Mouse (Mus musculus): ENCODE data around the gene Cdkl5. TPM values are rescaled to one million over a fixed set of nuclear protein-coding genes. Genes with fewer than 3 reads are reported as not detected.
"Not testable (repeated sequence)": the region's sequence is repeated elsewhere in the genome, so short reads cannot be mapped to it uniquely, and the experiment has no call there.

The Cdkl5 gene
- polyA plus RNA-seq, 1 experiment from 2014 or later: 3.1 TPM

DNA sequence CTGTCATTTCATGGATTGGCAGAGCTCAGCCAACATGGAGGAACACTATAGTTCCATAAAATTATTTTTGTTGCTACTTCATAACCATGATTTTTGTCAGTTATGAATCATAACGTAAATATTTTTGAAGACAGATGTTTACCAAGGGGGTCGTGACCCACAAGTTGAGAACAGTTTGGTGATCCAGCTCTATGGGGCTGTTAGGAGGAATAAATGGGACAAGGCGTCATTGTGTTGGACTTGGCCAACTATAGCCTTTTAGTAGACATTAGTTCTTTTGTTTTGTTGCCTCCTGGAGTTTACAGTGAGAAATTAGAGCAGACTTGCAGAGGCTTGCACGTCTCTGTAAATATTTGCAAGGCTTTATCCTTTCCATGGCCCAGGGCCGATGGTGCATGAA is 212.2 kb downstream of the Cdkl5 start:
- ATAC-seq (ENCODE audit: insufficient read depth, low FRiP score, low TSS enrichment): no peak
- H3K9ac ChIP-seq (ENCODE audit: low read length): no peak overlapping the region
- H3K4me1 ChIP-seq (ENCODE audit: control insufficient read depth, insufficient read depth, low read length): no peaks in the 10 kb centered on the region
- no peaks in the 10 kb centered on the region for H3K9me3 ChIP-seq (ENCODE audit: control insufficient read depth, low read length)
- DNase-seq (ENCODE audit: low spot score): no peak
- H3K36me3 ChIP-seq (ENCODE audit: control insufficient read depth, insufficient read depth, low read length): no peaks in the 10 kb centered on the region
- no peak overlapping the region for H3K27ac ChIP-seq (ENCODE audit: low read depth, low read length)
- H3K4me2 ChIP-seq (ENCODE audit: low read depth): no peak overlapping the region
- no peak overlapping the region for H3K4me3 ChIP-seq (ENCODE audit: low read depth, low read length)
- WGBS: 84% methylated on average over 5 of the region's 5 CpGs
- no peaks in the 10 kb centered on the region for H3K27me3 ChIP-seq (ENCODE audit: control insufficient read depth, insufficient read depth, low read length)

DNA sequence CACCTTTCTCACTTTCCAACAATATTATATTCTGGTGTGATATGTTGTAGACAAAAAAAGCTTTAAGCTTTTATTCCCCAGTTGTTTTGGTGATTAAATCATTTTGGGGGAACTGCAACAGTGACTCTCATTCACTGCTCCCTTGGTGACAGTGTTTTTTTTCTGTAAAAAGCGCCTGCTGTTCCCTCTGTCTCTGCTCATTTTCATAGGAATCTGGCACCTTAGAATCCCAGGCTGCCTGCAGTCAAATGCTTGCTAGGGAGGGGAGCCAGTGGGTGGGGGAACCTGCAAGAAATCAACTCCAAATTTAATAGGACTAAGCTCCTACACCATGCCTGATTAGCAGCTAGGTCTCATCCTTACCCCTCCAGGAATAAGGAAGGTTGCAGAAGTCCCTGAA is 221.5 kb downstream of the Cdkl5 start:
- Histone ChIP-seq H3K27me3 (ENCODE audit: control insufficient read depth, insufficient read depth, low read length) (0 out of 2 replicates have a peak, but pooled peaks cover 2% of the 10 kb centered on the region), H3K4me2 (ENCODE audit: low read depth) (no peak overlapping the region), H3K4me3 (ENCODE audit: low read depth, low read length) (no peak overlapping the region), H3K9ac (ENCODE audit: low read length) (no peak overlapping the region), H3K36me3 (ENCODE audit: control insufficient read depth, insufficient read depth, low read length) (no peaks in the 10 kb centered on the region), H3K27ac (ENCODE audit: low read depth, low read length) (no peak overlapping the region), H3K4me1 (ENCODE audit: control insufficient read depth, insufficient read depth, low read length) (no peaks in the 10 kb centered on the region), H3K9me3 (ENCODE audit: control insufficient read depth, low read length) (no peaks in the 10 kb centered on the region)
- ATAC-seq (ENCODE audit: insufficient read depth, low FRiP score, low TSS enrichment): no peak
- WGBS: 23% methylated on average over 1 of the region's 1 CpGs
- DNase-seq (ENCODE audit: low spot score): no peak

DNA sequence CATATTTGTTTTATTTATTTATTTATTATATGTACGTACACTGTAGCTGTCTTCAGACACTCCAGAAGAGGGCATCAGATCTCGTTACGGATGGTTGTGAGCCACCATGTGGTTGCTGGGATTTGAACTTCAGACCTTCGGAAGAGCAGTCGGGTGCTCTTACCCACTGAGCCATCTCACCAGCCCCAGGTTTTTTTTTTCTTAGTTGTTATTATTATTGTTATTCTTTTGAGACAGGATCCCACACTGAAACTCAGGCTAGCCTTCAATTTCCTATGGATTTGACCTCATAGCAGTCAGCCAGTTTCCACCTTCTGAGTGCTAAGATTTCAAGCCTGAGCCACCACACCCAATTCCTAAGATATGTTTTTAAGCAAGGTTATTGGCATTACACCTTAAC is 224.9 kb downstream of the Cdkl5 start:
- H3K4me1 ChIP-seq (ENCODE audit: control insufficient read depth, insufficient read depth, low read length); H3K9me3 ChIP-seq (ENCODE audit: control insufficient read depth, low read length); H3K27me3 ChIP-seq (ENCODE audit: control insufficient read depth, insufficient read depth, low read length); H3K4me3 ChIP-seq (ENCODE audit: low read depth, low read length); H3K9ac ChIP-seq (ENCODE audit: low read length); H3K27ac ChIP-seq (ENCODE audit: low read depth, low read length); DNase-seq (ENCODE audit: low spot score); H3K4me2 ChIP-seq (ENCODE audit: low read depth); ATAC-seq (ENCODE audit: insufficient read depth, low FRiP score, low TSS enrichment); H3K36me3 ChIP-seq (ENCODE audit: control insufficient read depth, insufficient read depth, low read length): not testable (repeated sequence)
- 82% methylated on average over 5 of the region's 5 CpGs for WGBS

DNA sequence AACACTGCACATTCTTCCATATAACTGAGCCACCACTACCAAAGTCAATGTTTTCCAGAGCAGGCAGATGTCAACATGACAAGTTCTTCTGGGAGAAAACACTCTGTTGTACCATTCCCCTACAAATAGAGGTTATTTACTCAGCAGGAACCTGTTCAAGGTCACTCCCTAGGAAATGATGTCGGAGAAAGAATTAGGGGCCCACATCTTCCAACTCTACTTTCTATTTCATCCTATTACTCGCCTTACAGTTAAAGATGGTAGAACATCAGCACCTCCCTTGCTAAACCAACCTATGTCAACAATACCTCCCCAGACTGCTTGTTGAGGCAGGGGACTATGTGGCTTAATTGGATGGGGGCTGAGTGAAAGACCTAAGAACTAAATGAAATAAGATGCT is 226.8 kb downstream of the Cdkl5 start, which contains the start of gene Rs1:
Gene Rs1, plus strand, starts transcription at position 301 of the 400 bp plus-strand sequence.
- no peaks in the 10 kb centered on the region for H3K4me1 ChIP-seq (ENCODE audit: control insufficient read depth, insufficient read depth, low read length)
- no peak within 1 kb of the TSS for H3K4me3 ChIP-seq (ENCODE audit: low read depth, low read length)
- 84% methylated on average over 2 of the region's 2 CpGs for WGBS
- no peak within 1 kb of the TSS for H3K9ac ChIP-seq (ENCODE audit: low read length)
- H3K27ac ChIP-seq (ENCODE audit: low read depth, low read length): no peak within 1 kb of the TSS
- no peaks in the 10 kb centered on the region for H3K36me3 ChIP-seq (ENCODE audit: control insufficient read depth, insufficient read depth, low read length)
- ATAC-seq (ENCODE audit: insufficient read depth, low FRiP score, low TSS enrichment): no peak
- no peaks in the 10 kb centered on the region for H3K27me3 ChIP-seq (ENCODE audit: control insufficient read depth, insufficient read depth, low read length)
- H3K9me3 ChIP-seq (ENCODE audit: control insufficient read depth, low read length): no peaks in the 10 kb centered on the region
- H3K4me2 ChIP-seq (ENCODE audit: low read depth): no peak within 1 kb of the TSS
- DNase-seq (ENCODE audit: low spot score): no peak

DNA sequence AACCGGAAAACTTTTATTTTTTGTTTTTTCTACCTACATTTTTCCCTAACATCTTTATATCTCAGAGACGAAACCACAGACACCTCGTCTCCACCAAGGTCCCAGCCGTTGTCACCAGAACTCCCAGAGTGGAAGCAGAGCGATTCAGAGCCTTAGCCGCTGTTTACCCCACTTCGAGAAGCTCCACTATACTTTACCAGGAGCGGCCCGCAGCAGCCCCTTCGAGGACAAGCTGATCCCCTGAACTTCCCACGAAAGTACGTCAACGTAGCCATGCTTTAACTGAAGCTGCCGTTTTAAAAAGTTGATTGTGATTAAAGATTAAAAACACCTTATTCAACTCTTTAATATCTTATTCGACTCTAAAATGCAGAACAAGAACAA is 228.3 kb downstream of the Cdkl5 start:
- peak; percentile 86 for ATAC-seq (ENCODE audit: insufficient read depth, low FRiP score, low TSS enrichment)
- H3K27me3 ChIP-seq (ENCODE audit: control insufficient read depth, insufficient read depth, low read length): no peaks in the 10 kb centered on the region
- no peaks in the 10 kb centered on the region for H3K9me3 ChIP-seq (ENCODE audit: control insufficient read depth, low read length)
- no peaks in the 10 kb centered on the region for H3K4me1 ChIP-seq (ENCODE audit: control insufficient read depth, insufficient read depth, low read length)
- H3K4me2 ChIP-seq (ENCODE audit: low read depth): peak overlapping the region; percentile 27
- no peak for DNase-seq (ENCODE audit: low spot score)
- 28% methylated on average over 15 of the region's 15 CpGs for WGBS
- no peak overlapping the region for H3K27ac ChIP-seq (ENCODE audit: low read depth, low read length)
- H3K9ac ChIP-seq (ENCODE audit: low read length): no peak overlapping the region
- H3K36me3 ChIP-seq (ENCODE audit: control insufficient read depth, insufficient read depth, low read length): no peaks in the 10 kb centered on the region
- peak overlapping the region; percentile 29 for H3K4me3 ChIP-seq (ENCODE audit: low read depth, low read length)

DNA sequence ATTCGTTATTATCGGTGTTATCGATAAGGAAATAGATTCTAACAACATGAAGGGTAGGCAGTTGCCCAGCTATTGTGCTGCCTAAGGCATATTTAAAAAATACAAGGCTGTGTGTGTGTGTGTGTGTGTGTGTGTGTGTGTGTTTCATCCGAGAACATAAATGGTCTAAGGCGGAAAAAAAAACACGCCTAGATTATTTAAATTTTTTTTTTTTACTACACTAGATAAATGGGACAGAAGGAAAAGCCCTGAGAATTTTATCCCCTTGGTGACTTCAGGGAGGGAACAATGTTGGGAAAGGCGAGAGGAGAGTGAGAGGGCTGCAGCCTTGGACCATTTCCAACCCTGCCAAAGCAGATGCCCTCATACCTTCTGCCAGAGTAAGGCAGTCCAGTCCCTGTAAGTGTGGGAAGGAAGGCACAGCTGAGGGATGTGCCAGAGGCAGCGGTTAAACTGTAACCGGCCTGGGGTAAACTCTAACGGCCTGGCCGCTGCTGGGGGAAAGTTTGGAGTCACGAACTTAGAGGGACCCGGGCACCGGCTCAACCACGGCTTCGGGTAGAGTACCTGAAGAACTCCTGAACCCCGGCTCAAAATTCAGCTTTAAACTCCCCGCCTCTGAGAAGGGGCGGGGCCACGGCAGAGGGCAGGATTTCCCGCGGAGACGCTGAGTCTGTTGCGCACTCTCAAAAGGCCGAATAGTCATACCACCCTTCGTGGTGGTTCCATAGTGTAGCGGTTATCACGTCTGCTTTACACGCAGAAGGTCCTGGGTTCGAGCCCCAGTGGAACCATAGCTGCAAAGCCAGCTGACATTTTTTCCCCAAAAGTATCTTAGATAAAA is 228.9 kb downstream of the Cdkl5 start:
- Histone ChIP-seq H3K27ac (ENCODE audit: low read depth, low read length) (no peak overlapping the region), H3K4me3 (ENCODE audit: low read depth, low read length) (peak overlapping the region; percentile 42), H3K9ac (ENCODE audit: low read length) (no peak overlapping the region), H3K27me3 (ENCODE audit: control insufficient read depth, insufficient read depth, low read length) (no peaks in the 10 kb centered on the region), H3K4me1 (ENCODE audit: control insufficient read depth, insufficient read depth, low read length) (no peaks in the 10 kb centered on the region), H3K4me2 (ENCODE audit: low read depth) (peak overlapping the region; percentile 32), H3K9me3 (ENCODE audit: control insufficient read depth, low read length) (no peaks in the 10 kb centered on the region), H3K36me3 (ENCODE audit: control insufficient read depth, insufficient read depth, low read length) (no peaks in the 10 kb centered on the region)
- 27% methylated on average over 30 of the region's 30 CpGs for WGBS
- DNase-seq (ENCODE audit: low spot score): peak; percentile 88
- ATAC-seq (ENCODE audit: insufficient read depth, low FRiP score, low TSS enrichment): peak; percentile 98

DNA sequence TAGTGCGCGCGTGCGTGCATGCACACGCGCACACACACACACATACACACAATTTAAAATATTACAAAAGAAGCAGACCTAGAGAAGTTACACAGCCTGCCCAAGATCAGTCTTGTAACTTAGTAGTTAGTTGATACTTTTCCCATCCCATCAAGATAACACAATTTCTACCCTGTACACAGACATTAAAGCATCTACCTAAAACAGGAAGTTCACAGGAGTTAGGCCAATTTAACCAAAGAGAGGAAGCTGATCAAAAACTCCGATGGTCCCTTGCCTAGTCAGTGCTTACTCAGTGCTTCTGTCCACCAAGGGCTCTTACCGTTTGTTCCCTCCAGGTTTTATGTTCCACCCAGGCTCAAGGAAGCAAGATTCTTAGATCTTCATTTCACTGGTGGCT is 243.7 kb downstream of the Cdkl5 start:
- 95% methylated on average over 8 of the region's 8 CpGs for WGBS
- Histone ChIP-seq H3K4me1 (ENCODE audit: control insufficient read depth, insufficient read depth, low read length) (no peaks in the 10 kb centered on the region), H3K4me2 (ENCODE audit: low read depth) (no peak overlapping the region), H3K27me3 (ENCODE audit: control insufficient read depth, insufficient read depth, low read length) (no peaks in the 10 kb centered on the region), H3K27ac (ENCODE audit: low read depth, low read length) (no peak overlapping the region), H3K9ac (ENCODE audit: low read length) (no peak overlapping the region), H3K36me3 (ENCODE audit: control insufficient read depth, insufficient read depth, low read length) (no peaks in the 10 kb centered on the region), H3K4me3 (ENCODE audit: low read depth, low read length) (no peak overlapping the region), H3K9me3 (ENCODE audit: control insufficient read depth, low read length) (no peaks in the 10 kb centered on the region)
- ATAC-seq (ENCODE audit: insufficient read depth, low FRiP score, low TSS enrichment) (no peak), DNase-seq (ENCODE audit: low spot score) (no peak)

DNA sequence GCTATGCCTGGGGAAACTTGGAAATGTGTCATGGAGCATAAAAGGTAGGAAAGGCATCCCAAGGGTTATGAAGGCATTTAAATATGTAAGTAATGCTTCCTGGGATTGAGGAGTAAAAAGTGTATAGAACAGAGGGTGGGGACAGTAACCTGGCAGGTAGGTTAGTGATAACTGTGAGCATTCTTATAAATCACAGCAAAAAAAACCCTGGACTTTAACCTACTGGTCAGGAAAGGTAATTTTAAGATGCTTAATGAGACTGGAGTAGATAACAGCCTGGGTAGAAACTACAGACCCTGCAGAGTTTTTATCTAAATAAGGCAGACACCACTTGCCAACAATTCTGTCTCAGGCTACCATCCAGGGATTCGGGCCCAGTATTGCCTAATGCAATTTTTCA is 245.9 kb downstream of the Cdkl5 start:
- no peak overlapping the region for H3K9ac ChIP-seq (ENCODE audit: low read length)
- H3K4me1 ChIP-seq (ENCODE audit: control insufficient read depth, insufficient read depth, low read length): no peaks in the 10 kb centered on the region
- no peak overlapping the region for H3K27ac ChIP-seq (ENCODE audit: low read depth, low read length)
- H3K36me3 ChIP-seq (ENCODE audit: control insufficient read depth, insufficient read depth, low read length): no peaks in the 10 kb centered on the region
- 79% methylated on average over 1 of the region's 1 CpGs for whole genome bisulfite sequencing
- no peak overlapping the region for H3K4me3 ChIP-seq (ENCODE audit: low read depth, low read length)
- no peak overlapping the region for H3K4me2 ChIP-seq (ENCODE audit: low read depth)
- DNase-seq (ENCODE audit: low spot score) (no peak), ATAC-seq (ENCODE audit: insufficient read depth, low FRiP score, low TSS enrichment) (no peak)
- no peaks in the 10 kb centered on the region for H3K9me3 ChIP-seq (ENCODE audit: control insufficient read depth, low read length)
- no peaks in the 10 kb centered on the region for H3K27me3 ChIP-seq (ENCODE audit: control insufficient read depth, insufficient read depth, low read length)

DNA sequence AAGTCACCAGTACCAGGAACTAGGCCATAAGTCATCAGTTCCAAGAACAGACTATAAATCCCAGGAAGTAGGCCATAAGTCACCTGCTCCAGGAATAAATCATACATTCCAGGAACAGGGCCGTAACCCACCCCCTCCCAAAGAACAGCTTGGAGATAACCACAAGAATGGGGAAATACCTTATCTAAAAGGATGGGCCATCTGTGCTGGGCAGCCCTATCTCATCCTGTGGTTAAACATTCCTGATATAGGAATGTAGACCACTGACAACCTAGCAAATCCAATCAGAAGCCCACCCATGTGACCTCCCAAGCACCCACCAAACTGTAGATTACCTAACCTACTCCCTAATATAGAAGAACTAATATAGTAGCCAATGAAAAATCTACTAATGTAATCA is 249.1 kb downstream of the Cdkl5 start:
- no peaks in the 10 kb centered on the region for H3K36me3 ChIP-seq (ENCODE audit: control insufficient read depth, insufficient read depth, low read length)
- DNase-seq (ENCODE audit: low spot score) (no peak), ATAC-seq (ENCODE audit: insufficient read depth, low FRiP score, low TSS enrichment) (no peak)
- 92% methylated on average over 1 of the region's 1 CpGs for WGBS
- H3K9me3 ChIP-seq (ENCODE audit: control insufficient read depth, low read length): no peaks in the 10 kb centered on the region
- H3K27me3 ChIP-seq (ENCODE audit: control insufficient read depth, insufficient read depth, low read length): no peaks in the 10 kb centered on the region
- no peak overlapping the region for H3K4me2 ChIP-seq (ENCODE audit: low read depth)
- H3K27ac ChIP-seq (ENCODE audit: low read depth, low read length): no peak overlapping the region
- no peak overlapping the region for H3K9ac ChIP-seq (ENCODE audit: low read length)
- H3K4me1 ChIP-seq (ENCODE audit: control insufficient read depth, insufficient read depth, low read length): no peaks in the 10 kb centered on the region
- no peak overlapping the region for H3K4me3 ChIP-seq (ENCODE audit: low read depth, low read length)

Data from neural tube, embryonic 11.5 days (tissue).